Mouse (Mus musculus) heart, embryonic 12.5 days (tissue): ENCODE data around the gene Psrc1. TPM values are rescaled to one million over a fixed set of nuclear protein-coding genes. Genes with fewer than 3 reads are reported as not detected.

Source experiments
- ATAC-seq: fragments of 200-750 bp; cut with Nextera tagmentation; 2 replicates; pipeline ENCODE4 v1.8.0; 2017; ENCODE audit warnings: moderate TSS enrichment, moderate library complexity; ENCODE audit not compliant: insufficient number of reproducible peaks, low FRiP score
- H3K27ac ChIP-seq: fragments of 300-500 bp; sonication (generic); 2 replicates; pipeline ENCODE4 v1.5.1; 2016; ENCODE audit warnings: mild to moderate bottlenecking, moderate library complexity; ENCODE audit not compliant: poor library complexity, severe bottlenecking
- H3K27me3 ChIP-seq: fragments of 300-500 bp; sonication (generic); replicated peaks from 2 replicates; pipeline ENCODE4 v1.6.1; 2016; ENCODE audit warnings: mild to moderate bottlenecking, moderate library complexity
- H3K36me3 ChIP-seq: fragments of 300-500 bp; sonication (generic); 2 replicates; pipeline ENCODE4 v1.6.1; 2016; ENCODE audit warnings: mild to moderate bottlenecking, moderate library complexity
- H3K4me1 ChIP-seq: fragments of 300-500 bp; sonication (generic); replicated peaks from 2 replicates; pipeline ENCODE4 v1.6.1; 2016; ENCODE audit warnings: mild to moderate bottlenecking
- H3K4me2 ChIP-seq: fragments of 300-500 bp; sonication (generic); 2 replicates; pipeline ENCODE4 v1.6.1; 2016; ENCODE audit warnings: mild to moderate bottlenecking, moderate library complexity
- H3K4me3 ChIP-seq: fragments of 300-500 bp; sonication (generic); 2 replicates; pipeline ENCODE4 v1.5.1; 2016; ENCODE audit warnings: mild to moderate bottlenecking
- H3K9ac ChIP-seq: fragments of 300-500 bp; sonication (generic); 2 replicates; pipeline ENCODE4 v1.6.1; 2016; ENCODE audit warnings: mild to moderate bottlenecking, moderate library complexity
- H3K9me3 ChIP-seq: fragments of 300-500 bp; sonication (generic); replicated peaks from 2 replicates; pipeline ENCODE4 v1.6.1; 2016; ENCODE audit warnings: mild to moderate bottlenecking, moderate library complexity
- whole genome bisulfite sequencing: fragments of 180-500 bp; shearing (Covaris S2); methylation state at CpG from one replicate; pipeline ENCODE4 v1.1.7; 2016; 5-methylcytosine and 5-hydroxymethylcytosine counted together
- polyA plus RNA-seq: library from polyadenylated mRNA; unstranded; fragments of >200 nt; fragmentation: Nextera tagmentation; extraction: Ambion mirVana; gene quantifications from 2 replicates; pipeline ENCODE4 v1.2.1, GENCODE M21; 2016

The Psrc1 gene
- polyA plus RNA-seq, 1 experiment from 2014 or later = 26.4 TPM

DNA sequence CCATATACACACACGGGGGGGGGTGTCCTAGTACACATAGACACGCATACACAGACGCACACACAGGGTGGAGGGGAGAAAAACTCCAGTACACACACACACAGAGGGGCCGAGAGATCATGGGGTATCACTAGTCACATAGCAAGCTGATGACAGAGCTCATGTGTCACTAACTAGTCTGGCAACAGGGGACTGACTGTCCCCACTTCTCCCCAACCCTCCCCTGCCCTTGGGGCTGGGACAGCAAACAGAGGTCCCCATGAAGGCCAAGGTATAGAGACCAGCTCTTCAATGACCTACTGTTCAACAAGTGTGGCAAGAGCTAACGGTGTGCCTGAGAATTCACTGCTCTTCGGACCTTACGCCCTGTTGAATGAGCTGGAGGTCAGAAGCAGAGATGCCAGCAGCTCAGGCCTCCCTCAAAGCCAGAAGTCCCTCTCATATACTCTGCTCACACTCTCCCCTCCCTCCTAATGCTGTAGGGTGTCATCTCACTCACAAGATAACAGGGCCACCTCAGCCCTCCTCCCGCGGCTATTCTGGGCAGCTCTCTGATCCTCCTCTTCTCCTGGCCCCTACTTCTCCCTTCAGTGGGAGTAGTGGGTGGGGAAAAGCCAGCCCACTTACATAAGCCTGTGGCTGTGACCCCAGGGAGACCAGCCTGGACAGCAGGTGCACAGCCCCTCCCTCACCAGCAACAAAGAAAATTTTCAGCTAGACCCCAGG is 19.2 kb upstream of the Psrc1 start, which contains the start of gene Mybphl:
Mybphl (plus strand) TSS at position 642 of the 726 bp plus-strand sequence.
- WGBS = 34% methylated on average over 9 of the region's 9 CpGs
- Histone ChIP-seq H3K4me2 (peak within 1 kb of the TSS; percentile 49), H3K27me3 (no peaks in the 10 kb centered on the region), H3K9me3 (no peaks in the 10 kb centered on the region), H3K36me3 (no peaks in the 10 kb centered on the region), H3K4me1 (peaks cover 76% of the 10 kb centered on the region), H3K27ac (peak within 1 kb of the TSS; percentile 82), H3K9ac (peak within 1 kb of the TSS; percentile 35; the same call in 1 of the 2 replicates), H3K4me3 (peak within 1 kb of the TSS; percentile 23)
- ATAC-seq = peak; percentile 62

DNA sequence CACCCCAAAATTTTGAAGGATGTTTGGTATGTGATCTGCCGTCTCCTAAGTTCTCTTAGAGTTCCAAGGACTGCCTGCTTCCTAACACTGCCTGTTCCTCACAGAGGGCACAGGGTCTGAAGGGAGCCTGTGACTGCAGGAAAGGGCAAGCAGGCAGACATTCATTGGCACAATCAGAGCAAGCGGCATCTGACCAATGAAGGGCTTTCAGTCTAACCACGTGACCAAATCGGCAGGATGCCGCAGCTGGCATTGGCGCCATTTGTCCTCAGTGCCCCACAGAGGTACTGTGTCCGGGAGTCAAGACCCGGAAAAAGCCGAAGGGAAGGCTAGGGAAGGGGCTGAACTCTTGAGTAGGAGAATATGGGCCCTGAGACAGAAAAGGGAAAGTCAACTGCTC is 16.5 kb upstream of the Psrc1 start:
- Histone ChIP-seq H3K4me2 (peak overlapping the region; percentile 30), H3K9me3 (no peaks in the 10 kb centered on the region), H3K36me3 (no peaks in the 10 kb centered on the region), H3K9ac (no peak overlapping the region), H3K27ac (no peak overlapping the region), H3K27me3 (no peaks in the 10 kb centered on the region), H3K4me1 (peaks cover 72% of the 10 kb centered on the region), H3K4me3 (no peak overlapping the region)
- ATAC-seq = no peak
- 38% methylated on average over 9 of the region's 9 CpGs for WGBS

DNA sequence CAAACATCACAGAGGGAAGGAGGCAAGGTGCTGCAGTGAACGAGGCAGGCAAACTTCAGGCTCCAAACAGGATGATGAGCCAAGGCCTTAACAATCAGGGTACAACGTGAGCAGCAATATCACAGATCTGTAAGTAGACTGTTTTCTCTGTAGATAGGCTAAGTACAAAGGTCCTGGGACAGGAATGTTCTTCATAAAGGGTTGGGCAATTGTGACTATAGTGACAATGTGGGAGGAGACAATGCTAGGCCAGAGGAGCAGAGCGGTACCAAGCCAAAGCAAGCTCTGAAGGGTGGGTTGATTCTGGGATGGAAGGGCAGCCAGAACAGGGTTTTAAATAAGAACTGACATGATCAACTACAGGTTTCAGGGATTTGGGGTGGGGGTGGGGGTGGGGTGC is 15.8 kb upstream of the Psrc1 start:
- no peaks in the 10 kb centered on the region for H3K9me3 ChIP-seq
- WGBS = 63% methylated on average over 3 of the region's 3 CpGs
- no peak overlapping the region for H3K27ac ChIP-seq
- ATAC-seq = no peak
- H3K4me2 ChIP-seq = no peak overlapping the region
- H3K9ac ChIP-seq = no peak overlapping the region
- no peaks in the 10 kb centered on the region for H3K36me3 ChIP-seq
- H3K27me3 ChIP-seq = no peaks in the 10 kb centered on the region
- peaks cover 75% of the 10 kb centered on the region for H3K4me1 ChIP-seq
- H3K4me3 ChIP-seq = no peak overlapping the region

DNA sequence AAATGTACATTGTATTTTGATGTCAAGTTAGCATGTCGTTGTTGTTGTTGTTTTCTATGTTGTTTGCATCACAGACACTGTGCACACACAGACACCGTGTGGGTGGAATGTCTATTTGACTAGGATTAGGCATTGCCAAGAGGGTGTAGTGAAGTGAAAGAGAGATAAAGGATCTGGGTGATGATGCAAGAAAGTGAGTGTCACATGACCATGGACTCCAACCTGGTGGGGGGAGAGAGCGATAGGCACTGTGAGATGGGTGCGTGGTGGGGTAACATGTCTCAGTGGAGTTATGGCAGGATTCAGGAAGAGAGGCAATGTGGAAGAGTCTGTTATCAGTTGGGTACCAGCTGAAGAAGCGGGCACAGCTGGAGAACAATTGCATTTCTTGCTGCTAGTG is 14.9 kb upstream of the Psrc1 start:
- WGBS = 75% methylated on average over 5 of the region's 5 CpGs
- no peaks in the 10 kb centered on the region for H3K9me3 ChIP-seq
- peaks cover 76% of the 10 kb centered on the region for H3K4me1 ChIP-seq
- no peak overlapping the region for H3K27ac ChIP-seq
- H3K4me2 ChIP-seq = no peak overlapping the region
- no peaks in the 10 kb centered on the region for H3K36me3 ChIP-seq
- H3K27me3 ChIP-seq = no peaks in the 10 kb centered on the region
- H3K4me3 ChIP-seq = no peak overlapping the region
- no peak for ATAC-seq
- H3K9ac ChIP-seq = no peak overlapping the region

DNA sequence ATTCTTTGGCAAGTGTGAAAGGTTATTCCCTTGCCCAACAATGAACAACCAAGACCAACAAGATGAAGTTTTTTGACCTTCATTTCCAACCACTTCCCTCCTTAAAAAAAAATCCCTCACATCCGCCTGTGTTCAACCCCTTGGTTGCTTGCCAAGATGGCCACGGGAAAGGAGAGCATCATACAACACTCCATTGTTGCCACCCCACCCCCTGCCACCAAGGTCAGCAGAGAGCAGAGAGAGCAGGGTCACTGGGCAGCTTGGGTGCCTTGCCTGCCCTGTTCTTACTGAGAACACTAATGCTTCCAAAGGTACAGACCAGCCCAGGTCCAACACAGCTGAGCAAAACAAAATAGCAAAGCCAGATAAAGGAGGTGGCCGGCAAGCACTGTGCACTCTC is 11.4 kb upstream of the Psrc1 start:
- no peaks in the 10 kb centered on the region for H3K27me3 ChIP-seq
- H3K9me3 ChIP-seq = no peaks in the 10 kb centered on the region
- no peak overlapping the region for H3K4me3 ChIP-seq
- no peak overlapping the region for H3K27ac ChIP-seq
- no peaks in the 10 kb centered on the region for H3K36me3 ChIP-seq
- no peak overlapping the region for H3K9ac ChIP-seq
- WGBS = 14% methylated on average over 3 of the region's 3 CpGs
- no peak overlapping the region for H3K4me2 ChIP-seq
- H3K4me1 ChIP-seq = peaks cover 44% of the 10 kb centered on the region
- ATAC-seq = 0 out of 2 replicates have a peak, but pooled peaks have one; percentile 37

DNA sequence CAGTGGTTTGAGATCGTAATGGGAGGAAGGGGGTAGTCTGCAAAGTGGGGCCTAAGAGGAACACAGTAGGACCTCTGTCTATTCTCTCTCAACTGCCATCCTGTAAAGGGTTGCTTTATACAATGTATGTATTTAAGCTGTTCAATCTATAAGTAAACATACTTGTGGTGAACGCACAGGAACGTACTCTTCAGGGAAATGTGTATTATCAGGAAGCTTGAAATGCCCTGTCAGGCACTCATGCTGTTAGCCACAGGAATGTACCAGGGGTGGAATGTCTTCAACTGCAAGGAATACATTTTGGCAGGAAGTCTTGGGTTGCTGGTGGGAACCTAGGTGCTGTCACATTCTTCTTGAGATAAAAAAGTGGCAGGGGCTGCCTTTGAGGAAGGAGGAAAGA is 10.9 kb upstream of the Psrc1 start:
- Histone ChIP-seq H3K4me3 (no peak overlapping the region), H3K9me3 (no peaks in the 10 kb centered on the region), H3K36me3 (no peaks in the 10 kb centered on the region), H3K4me2 (no peak overlapping the region), H3K4me1 (peaks cover 40% of the 10 kb centered on the region), H3K27me3 (no peaks in the 10 kb centered on the region), H3K27ac (no peak overlapping the region), H3K9ac (no peak overlapping the region)
- 30% methylated on average over 3 of the region's 3 CpGs for WGBS
- no peak for ATAC-seq

DNA sequence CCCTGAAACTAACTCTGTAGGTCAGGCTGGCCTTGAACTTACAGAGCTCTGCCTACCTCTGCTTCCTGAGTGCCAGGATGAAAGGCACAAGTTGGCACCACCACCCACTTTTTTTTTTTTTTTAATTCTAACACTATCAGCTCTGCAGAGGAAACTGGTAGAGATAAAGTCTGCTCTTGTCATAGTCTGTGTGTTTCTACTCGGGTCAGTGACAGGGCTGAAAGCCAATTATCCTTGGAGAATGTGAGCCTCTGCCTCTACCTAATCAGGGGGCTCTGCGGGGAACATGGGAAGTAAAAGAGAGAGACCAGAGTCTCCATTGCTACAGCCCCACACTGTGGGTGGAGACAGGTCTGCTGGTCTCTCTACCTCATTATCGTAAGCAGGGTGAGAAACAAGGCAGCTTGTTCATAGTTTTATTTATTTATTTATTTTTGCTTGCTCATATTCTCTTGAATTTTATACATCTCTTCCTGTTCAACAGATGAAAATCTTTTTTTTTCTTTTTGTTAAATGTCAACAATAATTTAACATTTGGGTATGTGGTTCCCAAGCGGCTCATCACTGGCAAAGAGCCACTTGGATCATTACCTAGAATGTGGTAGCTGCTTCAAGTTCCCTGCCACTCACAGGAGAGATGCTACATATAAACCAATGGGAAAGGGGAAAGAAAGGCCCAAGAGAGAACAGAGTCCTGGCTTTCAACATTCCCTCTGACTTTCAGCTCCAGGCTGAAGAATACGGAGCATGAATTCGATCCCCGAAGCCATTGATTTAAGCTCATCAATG is 4.6 kb upstream of the Psrc1 start:
- no peak overlapping the region for H3K4me3 ChIP-seq
- WGBS = 57% methylated on average over 7 of the region's 7 CpGs
- H3K4me1 ChIP-seq = peaks cover 34% of the 10 kb centered on the region
- H3K27ac ChIP-seq = no peak overlapping the region
- no peaks in the 10 kb centered on the region for H3K9me3 ChIP-seq
- no peak for ATAC-seq
- H3K9ac ChIP-seq = no peak overlapping the region
- no peaks in the 10 kb centered on the region for H3K36me3 ChIP-seq
- H3K4me2 ChIP-seq = no peak overlapping the region
- no peaks in the 10 kb centered on the region for H3K27me3 ChIP-seq

DNA sequence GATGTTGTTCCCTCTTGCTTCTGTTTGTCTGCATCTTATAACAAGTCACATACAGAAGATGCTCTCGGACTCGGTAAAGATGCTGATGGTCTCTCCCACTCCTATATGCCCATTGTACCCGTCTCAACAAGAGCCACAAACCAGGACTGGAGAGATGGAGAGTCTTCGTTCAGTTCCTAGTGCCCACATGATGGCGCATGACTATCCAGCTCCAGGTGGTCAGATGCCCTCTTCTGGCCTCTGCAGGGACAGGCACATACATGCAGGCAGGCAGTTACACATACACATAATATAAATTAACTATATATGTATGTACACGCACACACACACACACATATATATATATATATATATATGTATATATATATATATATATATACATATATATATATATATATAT is 2.9 kb upstream of the Psrc1 start:
- Histone ChIP-seq H3K27ac (no peak overlapping the region), H3K4me2 (no peak overlapping the region), H3K36me3 (peaks cover 3% of the 10 kb centered on the region; the same call in 1 of the 2 replicates), H3K4me1 (peaks cover 45% of the 10 kb centered on the region), H3K9me3 (no peaks in the 10 kb centered on the region), H3K9ac (no peak overlapping the region), H3K27me3 (no peaks in the 10 kb centered on the region), H3K4me3 (no peak overlapping the region)
- ATAC-seq = no peak
- 83% methylated on average over 6 of the region's 6 CpGs for WGBS

DNA sequence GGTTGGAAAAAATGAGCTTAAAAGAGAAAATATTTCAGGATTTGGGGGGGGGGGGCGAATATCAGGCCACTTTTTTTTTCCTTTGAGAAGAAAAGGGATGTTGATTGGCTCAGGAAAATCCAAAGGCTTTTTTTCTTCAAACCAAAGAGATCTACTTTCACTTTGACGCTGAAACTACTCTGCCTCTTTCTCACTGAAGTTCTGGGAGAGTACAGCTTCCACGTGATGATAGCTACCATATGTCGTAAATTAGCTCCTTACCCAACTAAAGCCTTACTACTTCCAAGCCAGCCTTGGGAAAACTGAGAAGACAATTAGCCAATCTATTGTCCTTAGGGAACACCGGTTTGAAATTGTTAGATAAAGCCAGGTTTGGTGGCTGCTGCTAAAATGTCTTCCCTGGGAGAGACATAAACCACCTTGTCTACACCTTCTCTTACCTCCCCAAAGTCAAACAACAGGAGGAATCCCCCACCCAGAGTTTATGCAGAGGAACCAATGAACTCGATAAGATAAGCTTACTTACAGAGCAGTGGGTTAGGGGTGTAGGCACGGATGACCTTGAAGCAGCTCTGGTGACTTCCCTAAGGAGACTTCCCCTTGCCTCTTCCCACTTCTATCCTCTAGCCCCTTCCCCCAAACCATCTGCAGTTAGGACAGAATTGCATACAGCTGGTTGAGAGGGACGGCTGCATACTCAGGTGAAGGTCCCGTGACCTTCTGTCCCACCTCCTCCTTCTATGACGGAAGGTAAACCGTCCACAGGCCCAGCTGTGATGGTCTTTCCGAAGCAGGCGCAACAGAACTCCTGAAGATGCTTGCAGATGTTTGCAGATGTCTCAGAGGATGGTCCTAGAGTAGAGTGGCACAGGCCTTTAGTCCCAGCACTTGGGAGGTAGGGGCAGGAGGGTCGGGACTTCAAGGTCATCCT is 1.4 kb upstream of the Psrc1 start:
- Histone ChIP-seq H3K27me3 (no peaks in the 10 kb centered on the region), H3K27ac (peak overlapping the region; percentile 30; the same call in 1 of the 2 replicates), H3K4me1 (peaks cover 45% of the 10 kb centered on the region), H3K9me3 (no peaks in the 10 kb centered on the region), H3K9ac (no peak overlapping the region; the same call in 1 of the 2 replicates), H3K4me2 (peak overlapping the region; percentile 85), H3K36me3 (peaks cover 16% of the 10 kb centered on the region), H3K4me3 (peak overlapping the region; percentile 63)
- no peak for ATAC-seq
- 45% methylated on average over 14 of the region's 14 CpGs for WGBS

DNA sequence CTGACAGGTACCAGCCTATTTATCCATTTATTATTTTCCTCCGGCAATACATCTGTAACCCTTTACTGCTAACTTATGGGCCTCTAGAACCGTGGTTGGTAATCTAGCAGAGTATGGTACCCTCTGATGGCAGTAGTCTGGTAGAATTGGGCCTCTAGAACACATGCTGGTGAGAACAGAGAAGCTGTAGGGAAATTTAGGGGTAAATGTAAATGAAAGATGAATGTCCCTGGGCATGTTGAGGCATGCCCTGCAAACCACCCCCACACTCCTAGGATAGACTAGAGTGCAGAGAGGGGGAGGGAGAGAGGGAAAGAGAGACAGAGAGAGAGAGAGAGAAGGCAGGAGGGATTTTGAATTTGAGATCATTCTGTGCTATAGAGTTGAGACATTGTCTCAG is 786 bp downstream of the Psrc1 start:
- Histone ChIP-seq H3K4me1 (peaks cover 45% of the 10 kb centered on the region), H3K27me3 (no peaks in the 10 kb centered on the region), H3K9ac (peak overlapping the region; percentile 59), H3K27ac (no peak overlapping the region), H3K4me2 (peak overlapping the region; percentile 85), H3K4me3 (peak overlapping the region; percentile 63), H3K36me3 (peaks cover 21% of the 10 kb centered on the region), H3K9me3 (no peaks in the 10 kb centered on the region)
- ATAC-seq = no peak
- WGBS = 43% methylated on average over 2 of the region's 2 CpGs

DNA sequence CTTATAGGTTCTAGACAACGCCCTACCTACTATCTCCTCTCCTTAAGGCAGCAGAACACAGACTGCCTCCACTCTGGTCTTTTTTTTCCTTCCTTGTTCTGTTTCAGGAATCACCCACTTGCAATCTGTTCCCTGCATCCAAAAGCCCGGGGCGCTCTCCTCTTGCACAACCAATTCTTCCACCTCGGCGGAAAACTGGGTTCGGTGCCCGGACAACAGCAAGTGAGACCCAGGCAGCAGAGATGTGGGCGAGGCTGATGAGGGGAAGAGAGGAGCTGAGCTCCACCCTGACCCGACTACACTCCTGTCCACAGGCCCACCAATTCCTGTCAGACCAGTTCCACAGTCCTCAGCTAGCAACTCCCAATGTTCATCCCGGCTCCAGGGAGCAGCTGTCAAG is 2.5 kb downstream of the Psrc1 start:
- Histone ChIP-seq H3K9me3 (no peaks in the 10 kb centered on the region), H3K36me3 (peaks cover 21% of the 10 kb centered on the region), H3K27ac (no peak overlapping the region), H3K4me1 (peaks cover 42% of the 10 kb centered on the region), H3K9ac (no peak overlapping the region), H3K4me2 (no peak overlapping the region), H3K4me3 (no peak overlapping the region), H3K27me3 (no peaks in the 10 kb centered on the region)
- 94% methylated on average over 10 of the region's 10 CpGs for WGBS
- no peak for ATAC-seq
